Mouse (Mus musculus) liver, postnatal 0 days (tissue): ENCODE results near the gene Gm5129.

Experiments used
- CTCF ChIP-seq: sonication (generic); IDR thresholded peaks from 2 replicates; pipeline ENCODE4 v1.5.1; 2016; ENCODE audit warnings: antibody characterized with exemption, low read depth
- EP300 ChIP-seq: IDR thresholded peaks from 2 replicates; pipeline ENCODE4 v1.6.1; 2016; ENCODE audit warnings: antibody characterized with exemption, low read depth, mild to moderate bottlenecking

DNA sequence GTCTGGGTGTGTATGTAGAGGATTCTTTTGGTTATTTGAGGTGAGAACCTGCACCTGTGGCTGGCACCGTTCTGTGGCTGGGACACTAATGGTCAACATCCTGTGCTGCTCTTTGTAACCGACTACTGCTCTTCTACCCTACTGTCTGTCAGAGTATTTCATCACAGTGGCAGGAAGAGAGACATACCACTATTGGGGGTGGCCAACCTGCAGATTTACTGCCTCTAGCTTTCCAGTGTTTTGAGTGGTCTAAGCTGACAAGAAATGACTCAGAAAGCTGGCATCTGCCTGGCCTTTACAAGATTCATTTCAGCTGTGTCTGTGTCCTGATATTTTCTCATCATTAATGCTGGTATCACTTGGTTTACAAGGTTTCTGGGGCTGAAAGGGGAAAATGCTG, 36.3 kb upstream of the Gm5129 start:
- TF ChIP-seq EP300, result no peak
- TF ChIP-seq CTCF, result no peak
